Mouse (Mus musculus): ENCODE measurements around the gene Fam162a.

- TF ChIP-seq CTCF (IDR thresholded peaks at IDR 0.05; ENCODE audit: low read depth) (no peak), EP300 (IDR thresholded peaks at IDR 0.05; ENCODE audit: low read depth) (no peak)
Observed at GRCm38 (mm10) chr16:36057933-36058475, 13.4 kb downstream of the Fam162a start.
